Mouse (Mus musculus) lung, postnatal 0 days (tissue): ENCODE data around the gene Raver2.

Source experiments
- CTCF ChIP-seq: IDR thresholded peaks from 2 replicates; pipeline ENCODE4 v1.5.1; 2016; ENCODE audit warnings: antibody characterized with exemption, mild to moderate bottlenecking
- EP300 ChIP-seq: IDR thresholded peaks from 2 replicates; pipeline ENCODE4 v1.6.1; 2016; ENCODE audit warnings: antibody characterized with exemption, mild to moderate bottlenecking, control low read depth

- TF ChIP-seq CTCF (no peak), EP300 (no peak)
Observed at GRCm38 (mm10) chr4:101179076-101179475, 110.3 kb downstream of the Raver2 start.
